Mouse (Mus musculus) ES-Bruce4 (cell line): ENCODE data around the gene Gm48551.

Experiments
- CTCF ChIP-seq: IDR thresholded peaks from one replicate; pipeline ENCODE4 v1.8.1; 2011; ENCODE audit warnings: low read depth, low read length
- EP300 ChIP-seq: IDR thresholded peaks from 2 replicates; pipeline ENCODE4 v1.6.1; 2011; ENCODE audit warnings: low read depth, low read length; ENCODE audit not compliant: insufficient read depth
- POLR2A ChIP-seq: IDR thresholded peaks from one replicate; pipeline ENCODE4 v1.8.1; 2011; ENCODE audit warnings: low read length; ENCODE audit not compliant: insufficient read depth

GRCm38 (mm10) chr10:81340551-81341332 lies 43.5 kb upstream of the Gm48551 start:
- TF ChIP-seq EP300 (peak; percentile 7; the same call in 1 of the 2 replicates), POLR2A (no peak), CTCF (no peak)
